Mouse (Mus musculus) midbrain, embryonic 10.5 days (tissue): ENCODE measurements at regions not wholly inside any gene's neighbourhood (a gene's known extent, or its start where the extent isn't known, plus 50 kb on each side); places are given as distances from the start of the nearest gene placed in this dataset.
"Not testable (repeated sequence)": the region's sequence is repeated elsewhere in the genome, so short reads cannot be mapped to it uniquely, and the experiment has no call there.

Experiments used
- DNase-seq: peaks from one replicate; pipeline ENCODE4 v3.0.0-alpha.2; 2017; ENCODE audit warnings: low spot score
- H3K27ac ChIP-seq: fragments of 300-500 bp; sonication (generic); replicated peaks from 2 replicates; pipeline ENCODE4 v1.5.1; 2016; ENCODE audit warnings: mild to moderate bottlenecking
- H3K27me3 ChIP-seq: fragments of 300-500 bp; sonication (generic); 2 replicates; pipeline ENCODE4 v1.6.1; 2016; ENCODE audit warnings: low read depth, mild to moderate bottlenecking; ENCODE audit not compliant: poor library complexity, severe bottlenecking
- H3K36me3 ChIP-seq: fragments of 300-500 bp; sonication (generic); 2 replicates; pipeline ENCODE4 v1.6.1; 2016; ENCODE audit warnings: mild to moderate bottlenecking, moderate library complexity
- H3K4me1 ChIP-seq: fragments of 300-500 bp; sonication (generic); 2 replicates; pipeline ENCODE4 v1.6.1; 2016
- H3K4me3 ChIP-seq: fragments of 300-500 bp; sonication (generic); 2 replicates; pipeline ENCODE4 v1.5.1; 2016; ENCODE audit warnings: mild to moderate bottlenecking, moderate library complexity
- H3K9me3 ChIP-seq: fragments of 300-500 bp; sonication (generic); replicated peaks from 2 replicates; pipeline ENCODE4 v1.6.1; 2016; ENCODE audit warnings: mild to moderate bottlenecking
- WGBS: fragments of 180-500 bp; shearing (Covaris S2); methylation state at CpG from one replicate; pipeline ENCODE4 v1.1.7; 2016; 5-methylcytosine and 5-hydroxymethylcytosine counted together

DNA sequence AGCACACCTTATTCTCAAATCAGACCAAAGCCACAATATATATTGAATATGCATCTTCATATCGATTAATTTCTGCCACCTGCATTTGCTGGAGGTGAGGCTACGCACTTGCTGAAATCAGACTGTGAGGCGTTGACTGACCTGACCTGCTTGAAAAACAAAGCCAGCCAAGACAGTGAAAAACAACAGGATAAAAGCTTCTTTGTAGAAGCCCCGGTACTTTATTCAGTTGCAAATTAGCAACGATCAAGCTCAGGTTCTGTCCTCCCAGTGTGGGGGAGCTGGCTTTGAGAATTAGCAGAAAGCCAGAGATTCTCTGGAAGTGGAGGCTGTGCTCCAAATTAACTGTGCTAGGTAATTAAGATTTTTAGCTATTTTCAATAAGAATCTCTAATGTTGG lies 100.6 kb downstream of the Vmn2r79 start:
- 67% methylated on average over 5 of the region's 5 CpGs for WGBS
- Histone ChIP-seq H3K27me3 (no peaks in the 10 kb centered on the region), H3K4me1 (no peaks in the 10 kb centered on the region), H3K36me3 (no peaks in the 10 kb centered on the region), H3K27ac (no peak overlapping the region), H3K4me3 (no peak overlapping the region), H3K9me3 (peaks cover 24% of the 10 kb centered on the region; the same call in 1 of the 2 replicates)
- DNase-seq: no peak

DNA sequence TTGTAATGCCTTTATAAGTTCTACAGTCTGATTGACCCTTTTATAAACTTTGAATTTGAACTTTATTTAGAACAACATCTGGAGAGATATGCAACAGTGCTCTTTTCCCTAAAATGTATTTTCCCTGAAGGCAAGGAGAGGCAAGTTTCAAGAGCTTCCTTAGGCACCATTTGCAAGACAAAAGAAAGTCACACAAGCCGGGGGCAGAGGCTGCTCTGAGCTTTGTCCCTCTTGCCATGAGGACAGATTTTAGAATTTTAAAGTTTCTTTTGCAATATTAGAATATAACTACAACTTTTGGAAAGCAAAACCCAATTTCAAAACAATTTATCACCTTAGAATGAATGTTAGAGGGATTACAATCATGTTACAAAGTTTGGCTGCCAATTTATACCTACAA lies 103.7 kb downstream of the Vmn2r79 start:
- H3K36me3 ChIP-seq, H3K27me3 ChIP-seq, H3K4me3 ChIP-seq, DNase-seq, H3K4me1 ChIP-seq, H3K27ac ChIP-seq: not testable (repeated sequence)
- H3K9me3 ChIP-seq: peaks cover 24% of the 10 kb centered on the region; the same call in 1 of the 2 replicates
- 44% methylated on average over 1 of the region's 1 CpGs for WGBS

DNA sequence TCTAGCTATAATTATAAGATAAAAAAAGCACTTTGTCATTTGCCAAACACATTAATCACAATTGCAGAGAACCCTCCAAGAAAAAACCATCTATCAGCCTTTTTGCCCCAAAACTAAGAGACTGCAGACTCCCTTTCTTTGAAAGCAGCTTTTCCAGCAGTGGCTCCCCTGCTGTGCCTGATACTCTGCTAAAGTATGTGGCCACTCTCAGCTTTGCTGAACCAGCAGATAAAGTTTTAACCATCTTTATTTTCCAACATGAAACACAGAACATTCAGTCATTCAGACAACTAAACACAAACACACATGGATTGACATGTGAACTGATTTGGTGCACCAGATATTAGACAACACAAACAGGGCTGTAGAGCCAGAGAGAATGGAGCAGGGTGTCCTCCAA lies 104.5 kb downstream of the Vmn2r79 start:
- H3K36me3 ChIP-seq, H3K27me3 ChIP-seq, H3K4me3 ChIP-seq, DNase-seq, H3K27ac ChIP-seq, H3K4me1 ChIP-seq: not testable (repeated sequence)
- H3K9me3 ChIP-seq: peaks cover 24% of the 10 kb centered on the region; the same call in 1 of the 2 replicates

DNA sequence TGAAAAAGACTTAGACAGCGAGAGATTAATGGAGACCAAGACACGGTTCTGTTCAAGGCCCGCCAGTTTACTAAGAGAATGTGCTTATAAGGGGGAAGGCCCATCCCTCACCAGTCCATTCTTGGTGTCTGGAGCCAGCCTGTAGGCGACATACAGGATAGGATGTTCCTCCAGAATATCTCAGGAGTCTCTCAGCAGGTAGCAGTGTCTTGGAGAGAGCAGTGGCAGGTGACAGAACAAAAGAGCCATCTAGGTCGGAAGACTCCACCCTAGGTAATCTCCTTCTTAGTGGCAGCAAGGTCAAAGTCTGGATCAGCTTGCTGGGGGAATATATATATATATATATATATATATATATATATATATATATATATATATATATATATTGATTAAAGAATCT lies 105.4 kb downstream of the Vmn2r79 start:
- not testable (repeated sequence) for H3K4me3 ChIP-seq, H3K4me1 ChIP-seq, H3K36me3 ChIP-seq, DNase-seq, H3K27ac ChIP-seq, H3K27me3 ChIP-seq
- 77% methylated on average over 5 of the region's 5 CpGs for WGBS
- H3K9me3 ChIP-seq: peaks cover 19% of the 10 kb centered on the region; the same call in 1 of the 2 replicates

DNA sequence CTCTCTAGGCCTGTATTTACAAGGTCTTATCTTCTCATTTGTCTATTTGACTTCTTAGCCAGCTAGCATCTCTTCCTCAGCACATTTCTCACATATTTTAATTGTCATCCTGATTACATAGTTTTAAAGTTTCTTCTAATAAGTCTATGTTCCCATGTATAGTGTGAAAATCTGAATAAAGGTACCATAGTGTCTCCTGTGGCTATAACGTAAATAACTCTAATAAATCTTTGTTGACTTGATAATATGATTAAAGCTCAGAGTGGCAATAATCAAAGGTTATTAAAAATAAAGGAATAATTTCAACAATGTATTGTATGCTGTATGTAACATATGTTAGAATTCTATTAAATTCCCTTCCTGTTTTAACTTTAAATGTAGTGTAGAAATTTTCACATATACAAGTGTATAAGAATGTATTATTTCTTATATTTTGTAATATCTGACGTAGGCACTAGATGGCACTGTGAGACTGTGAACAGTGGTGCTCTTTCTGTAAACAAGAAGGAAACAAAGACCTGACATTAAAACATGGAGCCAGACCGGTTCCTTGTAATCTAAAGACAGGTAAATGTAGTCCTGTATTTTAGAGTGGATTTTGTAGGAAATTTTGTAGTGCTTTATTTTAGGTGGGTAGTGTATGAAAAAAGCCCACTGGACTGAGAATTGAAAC lies 114.5 kb downstream of the Vmn2r79 start:
- H3K27me3 ChIP-seq: no peaks in the 10 kb centered on the region
- no peaks in the 10 kb centered on the region for H3K9me3 ChIP-seq
- H3K4me1 ChIP-seq: no peaks in the 10 kb centered on the region
- 37% methylated on average over 3 of the region's 3 CpGs for WGBS
- H3K36me3 ChIP-seq: no peaks in the 10 kb centered on the region
- no peak for DNase-seq
- H3K27ac ChIP-seq: peak overlapping the region; percentile 57
- no peak overlapping the region for H3K4me3 ChIP-seq

DNA sequence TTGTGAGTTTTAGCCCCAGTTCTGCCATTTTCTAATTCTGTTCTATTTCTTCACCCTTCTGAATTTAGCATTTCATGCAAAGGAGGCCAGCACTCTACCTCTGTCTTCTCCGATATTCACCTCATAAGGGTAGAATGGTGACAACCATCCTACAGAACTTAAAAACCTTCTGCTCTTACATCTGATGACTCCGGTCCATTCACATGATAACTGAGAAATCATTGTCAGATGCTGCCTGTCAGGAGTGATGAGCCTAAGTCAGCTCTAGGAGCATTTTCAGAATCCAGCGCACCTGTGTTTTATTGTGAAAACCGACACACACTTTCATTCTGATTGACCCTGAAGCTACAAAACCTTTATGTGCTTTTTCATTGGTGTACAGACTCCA lies 115.1 kb downstream of the Vmn2r79 start:
- Histone ChIP-seq H3K27me3 (no peaks in the 10 kb centered on the region), H3K36me3 (no peaks in the 10 kb centered on the region), H3K9me3 (no peaks in the 10 kb centered on the region), H3K4me1 (no peaks in the 10 kb centered on the region), H3K27ac (peak overlapping the region; percentile 57), H3K4me3 (no peak overlapping the region)
- WGBS: 77% methylated on average over 4 of the region's 4 CpGs
- no peak for DNase-seq

DNA sequence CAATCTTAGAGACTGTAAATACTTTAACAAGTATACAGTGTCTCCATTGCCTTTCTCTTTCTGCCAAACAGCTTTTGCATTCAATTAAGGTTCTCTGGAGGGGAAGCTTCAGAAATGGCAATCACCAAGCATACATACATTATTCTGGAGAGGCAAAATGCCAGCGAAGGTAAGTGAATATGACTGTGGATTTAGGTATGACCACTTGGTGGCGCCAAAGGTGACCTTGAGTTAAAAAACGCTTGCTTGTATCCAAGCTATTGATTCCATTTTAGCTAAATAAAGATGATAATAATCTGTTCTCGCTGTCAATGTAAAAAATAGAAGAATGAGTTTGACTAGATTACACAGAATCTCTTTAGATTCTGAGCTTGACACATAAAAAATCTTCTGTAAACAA lies 117.7 kb downstream of the Vmn2r79 start:
- H3K27me3 ChIP-seq: no peaks in the 10 kb centered on the region
- H3K9me3 ChIP-seq: no peaks in the 10 kb centered on the region
- H3K4me3 ChIP-seq: no peak overlapping the region
- peak; percentile 29 for DNase-seq
- no peaks in the 10 kb centered on the region for H3K4me1 ChIP-seq
- WGBS: 13% methylated on average over 4 of the region's 4 CpGs
- no peak overlapping the region for H3K27ac ChIP-seq
- H3K36me3 ChIP-seq: no peaks in the 10 kb centered on the region

DNA sequence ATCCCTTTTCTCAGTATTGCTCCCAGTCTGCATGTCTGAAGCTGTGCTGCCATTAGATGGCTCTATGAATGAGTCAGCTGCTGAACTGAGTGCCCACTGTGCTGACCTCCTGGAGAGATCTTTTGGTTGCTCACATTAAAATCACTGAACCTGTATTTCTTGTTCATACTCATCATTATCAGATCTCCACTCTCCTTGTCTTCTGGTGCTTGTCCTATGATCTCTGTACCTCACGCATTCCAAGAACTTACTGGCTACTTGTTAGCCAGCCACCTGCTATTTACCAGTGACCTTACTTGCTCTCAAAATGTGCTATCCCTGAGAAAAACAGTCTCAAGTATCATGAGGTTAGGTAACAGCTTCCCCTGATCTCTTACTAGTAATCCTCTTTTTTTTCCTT lies 123.4 kb upstream of the Nox4 start:
- no peak overlapping the region for H3K4me3 ChIP-seq
- no peaks in the 10 kb centered on the region for H3K27me3 ChIP-seq
- no peak for DNase-seq
- no peaks in the 10 kb centered on the region for H3K4me1 ChIP-seq
- 89% methylated on average over 1 of the region's 1 CpGs for WGBS
- H3K27ac ChIP-seq: no peak overlapping the region
- no peaks in the 10 kb centered on the region for H3K9me3 ChIP-seq
- H3K36me3 ChIP-seq: no peaks in the 10 kb centered on the region

DNA sequence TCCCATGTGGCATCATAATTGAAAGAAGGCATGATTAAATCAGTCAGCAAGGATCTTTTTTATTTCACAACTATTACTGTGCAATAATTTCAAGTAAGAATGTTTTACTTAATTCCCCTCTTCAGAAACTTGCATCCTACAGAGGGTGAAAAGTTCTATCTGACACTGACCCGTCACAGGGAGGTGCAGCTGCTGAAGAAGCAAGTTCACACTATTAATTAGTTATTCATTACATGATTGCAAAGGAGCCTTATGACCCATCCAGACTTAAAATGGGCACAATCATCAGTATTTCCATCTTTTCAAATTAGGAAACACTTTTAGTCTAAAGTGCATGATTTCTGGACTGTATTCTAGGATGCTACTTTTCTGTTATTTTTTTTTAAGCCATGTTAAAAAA lies 100.0 kb upstream of the Nox4 start:
- H3K27me3 ChIP-seq: no peaks in the 10 kb centered on the region
- WGBS: 93% methylated on average over 1 of the region's 1 CpGs
- H3K4me3 ChIP-seq: no peak overlapping the region
- H3K27ac ChIP-seq: no peak overlapping the region
- no peaks in the 10 kb centered on the region for H3K9me3 ChIP-seq
- no peak for DNase-seq
- no peaks in the 10 kb centered on the region for H3K4me1 ChIP-seq
- H3K36me3 ChIP-seq: no peaks in the 10 kb centered on the region

DNA sequence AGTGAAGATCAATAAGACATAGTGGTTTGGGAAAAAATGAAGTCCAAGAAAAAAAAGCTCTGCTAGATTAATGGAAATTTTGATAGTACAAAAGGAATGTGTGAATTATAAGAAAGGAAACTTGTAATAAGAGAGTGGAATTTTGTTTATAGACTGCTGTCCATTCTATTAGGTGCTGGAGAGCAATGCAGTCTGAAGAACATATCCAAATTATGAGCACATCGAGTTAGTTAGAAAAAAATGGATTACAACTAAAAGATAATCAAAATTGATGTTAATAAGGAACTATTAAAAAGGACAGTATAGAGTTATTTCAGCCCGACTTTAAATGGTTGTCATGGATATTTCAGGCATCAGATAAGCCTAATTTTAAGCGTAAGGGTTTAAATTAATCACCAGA lies 98.2 kb upstream of the Nox4 start:
- no peak for DNase-seq
- no peaks in the 10 kb centered on the region for H3K36me3 ChIP-seq
- no peaks in the 10 kb centered on the region for H3K4me1 ChIP-seq
- H3K27ac ChIP-seq: no peak overlapping the region
- WGBS: 77% methylated on average over 3 of the region's 3 CpGs
- no peaks in the 10 kb centered on the region for H3K9me3 ChIP-seq
- H3K27me3 ChIP-seq: no peaks in the 10 kb centered on the region
- no peak overlapping the region for H3K4me3 ChIP-seq

DNA sequence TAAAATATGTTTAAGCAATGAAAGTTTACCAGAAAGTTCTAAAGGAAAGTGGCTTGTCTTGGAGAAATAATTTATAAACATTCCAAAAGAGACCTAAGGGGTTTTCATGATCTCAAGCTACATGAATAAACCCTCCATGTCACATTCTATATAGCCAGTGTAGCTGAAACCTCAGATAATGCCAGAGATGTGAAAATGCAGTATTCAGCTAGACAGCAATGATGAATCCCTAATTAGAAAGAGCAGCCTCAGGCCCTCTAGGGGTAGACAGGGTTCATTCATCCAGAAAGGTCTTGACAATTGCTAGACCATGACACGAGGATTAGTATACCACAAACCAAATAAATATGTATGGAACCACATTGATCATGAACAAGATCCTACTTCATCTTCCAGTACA lies 97.2 kb upstream of the Nox4 start:
- 43% methylated on average over 1 of the region's 1 CpGs for WGBS
- no peak for DNase-seq

DNA sequence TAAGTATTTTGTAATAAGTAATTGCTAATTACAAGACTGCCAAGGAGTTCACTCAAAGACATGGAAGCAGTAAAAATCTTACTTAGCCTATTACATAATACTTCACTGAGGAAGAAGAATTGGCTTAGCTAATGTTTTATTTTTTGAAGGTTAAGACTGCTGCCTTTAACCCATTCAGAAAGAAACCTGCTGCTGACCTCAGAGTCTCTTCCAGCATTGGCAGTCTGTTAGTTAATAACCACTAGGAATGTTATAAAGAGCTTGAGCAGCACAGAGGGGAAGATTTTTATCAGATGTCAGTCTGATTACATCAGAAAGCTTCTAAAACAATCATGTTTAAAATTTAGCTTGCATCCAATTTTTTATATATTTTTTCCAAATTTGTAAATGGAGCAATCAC lies 94.9 kb upstream of the Nox4 start:
- H3K9me3 ChIP-seq: no peaks in the 10 kb centered on the region
- no peak for DNase-seq

More for the DNA sequence above, 97.2 kb upstream of the Nox4 start:
- Histone ChIP-seq H3K4me1 (no peaks in the 10 kb centered on the region), H3K27ac (no peak overlapping the region), H3K27me3 (no peaks in the 10 kb centered on the region), H3K9me3 (no peaks in the 10 kb centered on the region), H3K36me3 (no peaks in the 10 kb centered on the region), H3K4me3 (no peak overlapping the region)

DNA sequence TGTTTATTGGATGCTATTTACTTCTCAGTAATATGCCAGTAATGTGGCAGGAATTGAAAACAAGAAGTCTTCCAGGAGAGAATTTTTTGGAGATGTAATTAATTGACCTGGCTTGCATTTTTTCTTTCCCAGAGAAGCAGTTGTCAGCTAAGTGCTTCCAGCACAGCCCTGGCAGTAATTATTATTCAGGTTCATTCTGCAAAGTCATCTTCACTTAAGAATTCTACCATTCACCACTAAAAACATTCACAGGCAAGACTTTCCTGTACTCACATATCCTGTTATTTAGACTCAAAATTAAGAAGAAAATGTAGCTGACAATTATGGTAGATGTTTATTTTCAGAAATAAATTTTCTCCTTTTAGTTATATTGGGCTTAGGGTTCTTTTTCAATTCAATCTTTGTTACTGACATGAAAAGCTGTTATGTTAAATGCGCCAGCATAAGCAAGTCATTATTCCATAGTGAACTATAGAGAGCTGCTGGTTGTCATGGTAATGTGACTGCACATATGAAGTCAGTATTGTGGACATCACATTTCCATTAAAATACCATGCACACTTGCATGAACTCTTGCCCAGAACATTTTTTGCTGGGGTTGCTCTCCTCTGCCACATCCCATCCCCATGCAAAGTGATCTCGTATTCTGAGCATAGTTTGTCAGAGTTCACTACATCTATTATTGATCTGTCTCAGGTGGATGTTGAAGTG lies 59.3 kb upstream of the Nox4 start:
- Histone ChIP-seq H3K27ac (peak overlapping the region; percentile 42; the same call in 1 of the 2 replicates), H3K36me3 (no peaks in the 10 kb centered on the region), H3K27me3 (no peaks in the 10 kb centered on the region), H3K4me1 (peaks cover 11% of the 10 kb centered on the region), H3K4me3 (no peak overlapping the region), H3K9me3 (no peaks in the 10 kb centered on the region)
- no peak for DNase-seq
- WGBS: 66% methylated on average over 2 of the region's 2 CpGs

More for the DNA sequence above, 94.9 kb upstream of the Nox4 start:
- H3K27me3 ChIP-seq: no peaks in the 10 kb centered on the region
- H3K4me1 ChIP-seq: no peaks in the 10 kb centered on the region
- no peak overlapping the region for H3K4me3 ChIP-seq
- no peaks in the 10 kb centered on the region for H3K36me3 ChIP-seq
- no peak overlapping the region for H3K27ac ChIP-seq
